Mouse (Mus musculus): Measurements from ENCODE around the gene Car8.

DNA sequence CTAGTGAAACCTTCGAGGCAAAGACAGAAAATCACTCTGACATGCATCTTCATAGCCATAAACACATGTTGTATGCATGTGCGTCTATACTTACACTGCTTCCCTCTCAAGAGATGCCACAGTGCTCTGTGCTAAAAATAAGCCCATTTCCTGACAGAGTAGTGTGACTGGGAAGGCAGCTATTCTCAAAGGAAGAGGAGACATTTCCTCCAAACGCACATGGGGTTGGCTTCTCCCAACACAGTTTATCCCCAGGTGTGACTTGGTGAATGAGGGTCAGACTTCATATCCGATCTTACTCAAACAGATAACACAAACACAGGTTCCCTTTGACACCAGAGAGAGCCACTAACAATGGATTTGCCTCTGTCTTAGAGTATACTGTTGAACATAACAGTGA, 58.3 kb downstream of the Car8 start:
- TF ChIP-seq CTCF (IDR thresholded peaks at IDR 0.05; ENCODE audit: borderline replicate concordance, extremely low read depth, insufficient read depth, insufficient read length) (no peak), POLR2A (IDR thresholded peaks at IDR 0.05; ENCODE audit: borderline replicate concordance, extremely low read depth, insufficient read depth, insufficient read length, poor library complexity, severe bottlenecking) (no peak)
